Mouse (Mus musculus): Measurements from ENCODE around the gene Clstn2. TPM values are rescaled to one million over a fixed set of nuclear protein-coding genes. Genes with fewer than 3 reads are reported as not detected.

Gene Clstn2
- total and polyA plus RNA-seq, 3 experiments: not detected

GRCm38 (mm10) chr9:97476961-97477360, 556.0 kb downstream of the Clstn2 start:
- dilution Hi-C loops (cut with MboI; ENCODE audit: extremely low pct_ligation_motif_present, extremely low pct_unique_long_range_greater_than_20kb, low sequenced_read_pairs): no loop called here

GRCm38 (mm10) chr9:97476456-97476855, 556.5 kb downstream of the Clstn2 start:
- in situ Hi-C loops (cut with MboI; ENCODE audit: low pct_ligation_motif_present, low pct_unique_long_range_greater_than_20kb, low sequenced_read_pairs) (no loop called here), dilution Hi-C loops (cut with MboI; ENCODE audit: extremely low pct_ligation_motif_present, extremely low pct_unique_long_range_greater_than_20kb, low sequenced_read_pairs) (no loop called here)
- H3K4me1 ChIP-seq (ENCODE audit: control insufficient read depth in 1 of 2, insufficient read depth in 2 of 2): no peaks in the 10 kb centered on the region
- no peak for DNase-seq (ENCODE audit: extremely low read depth)
- H3K4me2 ChIP-seq (ENCODE audit: insufficient read depth, low read depth, poor library complexity, severe bottlenecking): no peak overlapping the region
- H3K27ac ChIP-seq (ENCODE audit: insufficient read depth, low read depth): no peak overlapping the region
- H3K4me3 ChIP-seq (replicated peaks in 1 of 3; ENCODE audit: low read depth in 2 of 3, low read length in 2 of 3, poor library complexity in 1 of 3): no peak overlapping the region
- TF ChIP-seq NELFE (IDR thresholded peaks at IDR 0.05; ENCODE audit: low read depth, low read length) (no peak), SMC3 (IDR thresholded peaks at IDR 0.05; ENCODE audit: low read depth, low read length) (no peak)
- H3K36me3 ChIP-seq (replicated peaks in 1 of 2; ENCODE audit: control insufficient read depth in 1 of 2, insufficient read depth in 1 of 2, low read length in 1 of 2): no peaks in the 10 kb centered on the region
- H3K79me2 ChIP-seq (replicated peaks; ENCODE audit: control insufficient read depth, extremely low read depth, insufficient read depth, poor library complexity, severe bottlenecking): no peaks in the 10 kb centered on the region
- H3K9me3 ChIP-seq (replicated peaks; ENCODE audit: low read length): peaks cover 75% of the 10 kb centered on the region
- H3K27me3 ChIP-seq (replicated peaks): no peaks in the 10 kb centered on the region
- no peak overlapping the region for H3K9ac ChIP-seq (ENCODE audit: insufficient read depth, low read depth)

More at GRCm38 (mm10) chr9:97476961-97477360, 556.0 kb downstream of the Clstn2 start:
- no peak for TF ChIP-seq ZC3H11A (IDR thresholded peaks at IDR 0.05; ENCODE audit: low read depth, low read length)
- TF ChIP-seq MXI1 (IDR thresholded peaks at IDR 0.05; ENCODE audit: low read depth, low read length): no peak
- TF ChIP-seq ZNF384 (IDR thresholded peaks at IDR 0.05; ENCODE audit: low read depth, low read length): no peak
- no peak for TF ChIP-seq POLR2A (IDR thresholded peaks at IDR 0.05; ENCODE audit: low read depth, low read length)
- no peak for TF ChIP-seq MYC (IDR thresholded peaks at IDR 0.05; ENCODE audit: low read depth, low read length)
- Histone ChIP-seq H3K9ac (ENCODE audit: insufficient read depth, low read depth) (no peak overlapping the region), H3K79me2 (replicated peaks; ENCODE audit: control insufficient read depth, extremely low read depth, insufficient read depth, poor library complexity, severe bottlenecking) (no peaks in the 10 kb centered on the region), H3K4me2 (ENCODE audit: insufficient read depth, low read depth, poor library complexity, severe bottlenecking) (no peak overlapping the region), H3K27me3 (replicated peaks) (no peaks in the 10 kb centered on the region), H3K4me3 (replicated peaks in 1 of 3; ENCODE audit: low read depth in 2 of 3, low read length in 2 of 3, poor library complexity in 1 of 3) (no peak overlapping the region), H3K4me1 (ENCODE audit: control insufficient read depth in 1 of 2, insufficient read depth in 2 of 2) (no peaks in the 10 kb centered on the region), H3K36me3 (replicated peaks in 1 of 2; ENCODE audit: control insufficient read depth in 1 of 2, insufficient read depth in 1 of 2, low read length in 1 of 2) (no peaks in the 10 kb centered on the region), H3K27ac (ENCODE audit: insufficient read depth, low read depth) (no peak overlapping the region), H3K9me3 (replicated peaks; ENCODE audit: low read length) (peaks cover 76% of the 10 kb centered on the region)
- DNase-seq (ENCODE audit: extremely low read depth): no peak
- in situ Hi-C loops (cut with MboI; ENCODE audit: low pct_ligation_motif_present, low pct_unique_long_range_greater_than_20kb, low sequenced_read_pairs): no loop called here

DNA sequence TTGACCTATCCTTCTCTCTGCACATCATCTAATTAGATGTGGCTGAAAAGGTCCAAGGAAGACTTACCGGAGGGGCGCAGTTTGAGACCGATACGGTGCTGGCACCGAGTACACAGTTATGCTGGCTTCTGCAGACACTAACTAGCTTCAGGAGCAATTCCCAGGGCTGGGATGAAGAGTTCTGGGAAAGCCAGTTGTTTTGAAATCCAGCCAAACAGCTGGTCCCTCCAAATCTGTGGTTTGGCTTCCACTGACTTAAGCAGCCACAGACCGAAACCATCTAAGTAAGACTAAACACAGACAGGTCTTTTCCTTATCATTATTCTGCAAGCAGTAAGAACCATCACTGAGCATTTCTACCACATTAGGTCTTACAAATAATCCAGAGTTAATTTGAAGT, 558.1 kb downstream of the Clstn2 start:
- H3K27me3 ChIP-seq (replicated peaks): no peaks in the 10 kb centered on the region
- H3K79me2 ChIP-seq (replicated peaks; ENCODE audit: control insufficient read depth, extremely low read depth, insufficient read depth, poor library complexity, severe bottlenecking): no peaks in the 10 kb centered on the region
- H3K27ac ChIP-seq (ENCODE audit: insufficient read depth, low read depth): no peak overlapping the region
- H3K4me2 ChIP-seq (ENCODE audit: insufficient read depth, low read depth, poor library complexity, severe bottlenecking): no peak overlapping the region
- TF ChIP-seq HCFC1 (IDR thresholded peaks at IDR 0.05; ENCODE audit: low read depth, low read length) (no peak), RAD21 (IDR thresholded peaks at IDR 0.05; ENCODE audit: low read depth, low read length) (no peak)
- no peaks in the 10 kb centered on the region for H3K4me1 ChIP-seq (ENCODE audit: control insufficient read depth in 1 of 2, insufficient read depth in 2 of 2)
- H3K4me3 ChIP-seq (replicated peaks in 1 of 3; ENCODE audit: low read depth in 2 of 3, low read length in 2 of 3, poor library complexity in 1 of 3): no peak overlapping the region
- H3K9ac ChIP-seq (ENCODE audit: insufficient read depth, low read depth): no peak overlapping the region
- dilution Hi-C loops (cut with MboI; ENCODE audit: extremely low pct_ligation_motif_present, extremely low pct_unique_long_range_greater_than_20kb, low sequenced_read_pairs) (no loop called here), in situ Hi-C loops (cut with MboI; ENCODE audit: low pct_ligation_motif_present, low pct_unique_long_range_greater_than_20kb, low sequenced_read_pairs) (no loop called here)
- no peaks in the 10 kb centered on the region for H3K36me3 ChIP-seq (replicated peaks in 1 of 2; ENCODE audit: control insufficient read depth in 1 of 2, insufficient read depth in 1 of 2, low read length in 1 of 2)
- no peak for DNase-seq (ENCODE audit: extremely low read depth)
- H3K9me3 ChIP-seq (replicated peaks; ENCODE audit: low read length): peaks cover 80% of the 10 kb centered on the region

Measured in CH12.LX (cell line).